Mouse (Mus musculus): ENCODE measurements around the gene Tmsb4x.

DNA sequence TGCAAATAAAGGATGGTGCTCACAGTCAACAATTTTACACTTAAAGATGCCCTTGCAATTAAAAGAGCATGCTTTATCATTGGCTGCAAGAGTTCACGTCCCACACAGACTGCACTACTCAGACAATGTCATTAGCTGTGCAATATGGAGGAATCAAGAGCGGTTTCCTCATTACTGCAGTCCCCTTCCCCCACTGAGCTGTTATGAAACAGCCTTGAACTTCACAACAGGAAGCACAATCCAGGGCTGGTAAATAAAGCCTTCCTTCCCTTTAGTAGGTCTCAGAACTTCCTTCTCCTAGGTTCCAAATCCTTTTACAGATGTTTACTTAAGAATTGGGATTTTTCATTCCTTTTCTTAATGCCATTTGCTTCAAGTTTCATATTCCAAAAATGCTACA lies 41.8 kb downstream of the Tmsb4x start:
- TF ChIP-seq CTCF (IDR thresholded peaks at IDR 0.05; ENCODE audit: low read depth, low read length), result no peak
- TF ChIP-seq POLR2A (IDR thresholded peaks at IDR 0.05; ENCODE audit: borderline replicate concordance, low read depth, low read length), result no peak

All from bone marrow macrophage, adult 2 months (primary cell).